Mouse (Mus musculus): Measurements from ENCODE around the gene Asmt.

DNA sequence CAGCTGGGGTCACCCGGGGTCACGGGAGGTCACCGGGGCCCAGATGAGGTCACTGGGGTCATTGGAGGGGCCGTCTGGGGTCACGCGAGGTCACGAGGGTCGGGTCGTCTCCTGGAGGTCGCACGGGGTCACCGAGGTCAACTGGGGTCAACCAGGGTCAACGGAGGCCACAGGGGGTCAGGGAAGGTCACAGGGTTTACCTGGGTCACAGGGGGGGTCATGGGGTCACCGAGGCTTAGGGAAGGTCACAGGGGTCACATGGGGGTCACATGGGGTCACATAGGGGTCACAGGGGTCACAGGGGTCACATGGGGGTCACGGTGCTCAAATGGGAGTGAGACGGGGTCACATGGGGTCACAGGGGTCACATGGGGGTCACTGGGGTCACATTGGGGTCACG lies 4.8 kb downstream of the Asmt start:
- TF ChIP-seq HCFC1 (IDR thresholded peaks at IDR 0.05; ENCODE audit: borderline replicate concordance, insufficient read depth, low read length) (no peak), ZC3H11A (IDR thresholded peaks at IDR 0.05; ENCODE audit: borderline replicate concordance, low read depth, low read length) (no peak), MAFK (IDR thresholded peaks at IDR 0.05; ENCODE audit: insufficient read depth, low read depth, low read length) (no peak), CHD2 (IDR thresholded peaks at IDR 0.05; ENCODE audit: low read depth, low read length) (no peak), ZNF384 (IDR thresholded peaks at IDR 0.05; ENCODE audit: low read depth, low read length) (no peak)
